Mouse (Mus musculus) MEL (cell line): Measurements from ENCODE around the gene Wdfy3.

Experiments
- CTCF ChIP-seq, 3 experiments: IDR thresholded peaks in 2 of 3; conservative IDR thresholded peaks in 1 of 3; 2 replicates each; pipeline ENCODE4 v1.5.1; 2011 to 2012; ENCODE audit warnings: low read length in 3 of 3, low read depth in 2 of 3, mild to moderate bottlenecking in 2 of 3, improper control_type of control experiment in 1 of 3, inconsistent platforms in 1 of 3, mixed read lengths in 1 of 3, moderate library complexity in 1 of 3; ENCODE audit not compliant: control insufficient read depth in 1 of 3, insufficient read depth in 1 of 3, poor library complexity in 1 of 3, severe bottlenecking in 1 of 3
- E2F4 ChIP-seq: IDR thresholded peaks from 2 replicates; pipeline ENCODE4 v1.6.1; 2011; ENCODE audit warnings: low read depth, low read length, improper control_type of control experiment, borderline replicate concordance
- ZNF384 ChIP-seq: IDR thresholded peaks from 2 replicates; pipeline ENCODE4 v1.6.1; 2012; ENCODE audit warnings: low read depth, mild to moderate bottlenecking, inconsistent platforms, low read length, improper control_type of control experiment

GRCm38 (mm10) chr5:102113009-102113408, 43.3 kb upstream of the Wdfy3 start:
- TF ChIP-seq ZNF384 = no peak
- TF ChIP-seq CTCF (IDR thresholded peaks at IDR 0.05 in 2 of 3, conservative IDR thresholded peaks at IDR 0.05 in 1 of 3; ENCODE audit: control insufficient read depth in 1 of 3, insufficient read depth in 1 of 3, low read depth in 2 of 3, low read length in 3 of 3, poor library complexity in 1 of 3, severe bottlenecking in 1 of 3) = no peak
- no peak for TF ChIP-seq E2F4
